Mouse (Mus musculus): ENCODE data around the gene Esam. TPM values are rescaled to one million over a fixed set of nuclear protein-coding genes. Genes with fewer than 3 reads are reported as not detected.

Gene Esam
- polyA plus RNA-seq, 1 experiment from 2014 or later: 45.4 TPM

DNA sequence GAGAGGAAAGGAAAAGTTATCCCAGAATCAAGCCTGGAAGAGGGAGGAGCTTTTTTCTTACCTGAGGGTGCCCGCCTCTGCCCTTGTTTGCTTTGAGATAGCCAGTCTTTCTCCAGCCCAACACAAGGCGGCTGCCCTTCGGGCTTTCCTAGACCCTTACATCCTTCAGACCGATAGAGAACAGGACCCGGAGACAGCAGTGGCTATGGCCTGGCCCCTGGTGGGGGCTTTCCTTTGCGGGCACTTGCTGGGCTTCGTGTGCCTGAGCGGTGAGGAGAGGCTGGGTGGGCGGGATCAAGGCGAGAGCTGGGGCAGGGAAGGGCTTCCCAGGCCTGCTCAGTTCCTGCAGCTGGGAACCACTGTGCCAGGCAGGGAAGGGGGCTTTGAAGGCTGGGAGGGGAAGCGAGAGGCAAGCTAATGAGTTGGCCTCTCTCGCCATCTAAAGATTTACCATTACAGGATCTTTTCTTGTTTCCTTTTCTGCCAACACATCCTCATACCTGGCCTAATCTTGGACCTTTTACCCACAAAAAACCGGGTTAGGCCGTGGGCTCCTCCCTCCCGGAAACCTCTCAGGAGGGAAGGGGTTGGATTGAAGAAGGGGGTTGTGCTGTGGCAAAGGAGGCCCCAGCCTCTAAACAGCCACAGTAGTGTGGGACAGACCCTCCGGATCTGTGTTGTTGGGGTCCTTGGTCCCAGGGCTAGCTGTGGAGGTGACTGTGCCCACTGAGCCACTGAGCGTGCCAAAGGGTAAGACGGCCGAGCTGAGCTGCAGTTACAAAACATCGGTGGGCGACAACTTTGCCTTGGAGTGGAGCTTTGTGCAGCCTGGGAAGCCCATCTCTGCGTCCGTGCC is 11.5 kb downstream of the Esam start, which contains the start of gene Vsig2:
Gene Vsig2 (plus strand): TSS at position 86 of the 856 bp plus-strand sequence.
- 48% methylated on average over 23 of the region's 23 CpGs for WGBS (ENCODE audit: insufficient replicate concordance)
- H3K4me2 ChIP-seq: peak within 1 kb of the TSS; percentile 24; the same call in 1 of the 2 replicates
- H3K4me1 ChIP-seq (ENCODE audit: control insufficient read depth, insufficient read depth, low read length): peaks cover 9% of the 10 kb centered on the region
- ATAC-seq (replicated peaks; ENCODE audit: insufficient number of reproducible peaks, low FRiP score, low TSS enrichment): 0 out of 2 replicates have a peak, but pooled peaks have one; percentile 33
- H3K9me3 ChIP-seq (replicated peaks; ENCODE audit: control insufficient read depth, low read length): no peaks in the 10 kb centered on the region
- no peaks in the 10 kb centered on the region for H3K36me3 ChIP-seq (ENCODE audit: control insufficient read depth, insufficient read depth, low read length)
- no peak within 1 kb of the TSS for H3K27ac ChIP-seq (ENCODE audit: low read depth, low read length)
- H3K9ac ChIP-seq (ENCODE audit: low read depth, low read length): no peak within 1 kb of the TSS
- H3K27me3 ChIP-seq (ENCODE audit: control insufficient read depth, insufficient read depth, low read length): peaks cover 3% of the 10 kb centered on the region; the same call in 1 of the 2 replicates
- H3K4me3 ChIP-seq (ENCODE audit: low read depth, low read length): no peak within 1 kb of the TSS

DNA sequence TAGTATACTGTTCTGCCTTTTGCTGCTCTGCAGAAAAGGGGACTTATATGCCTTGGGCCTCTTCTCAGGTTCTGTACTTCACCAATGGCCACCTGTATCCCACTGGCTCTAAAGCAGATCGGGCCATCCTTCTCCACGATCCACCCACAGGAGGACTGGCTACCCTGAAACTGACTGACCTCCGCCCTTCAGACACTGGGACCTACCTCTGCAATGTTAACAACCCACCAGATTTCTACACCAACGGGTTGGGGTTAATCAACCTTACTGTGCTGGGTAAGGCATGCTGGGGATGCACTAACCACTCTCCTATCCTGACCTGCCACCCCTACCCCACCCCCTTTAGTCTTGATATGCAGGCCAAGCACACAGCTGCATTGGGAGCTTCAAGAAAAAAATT is 12.3 kb downstream of the Esam start:
- Histone ChIP-seq H3K36me3 (ENCODE audit: control insufficient read depth, insufficient read depth, low read length) (no peaks in the 10 kb centered on the region), H3K27me3 (ENCODE audit: control insufficient read depth, insufficient read depth, low read length) (peaks cover 5% of the 10 kb centered on the region), H3K27ac (ENCODE audit: low read depth, low read length) (no peak overlapping the region), H3K9ac (ENCODE audit: low read depth, low read length) (no peak overlapping the region), H3K4me3 (ENCODE audit: low read depth, low read length) (no peak overlapping the region), H3K4me2 (no peak overlapping the region), H3K4me1 (ENCODE audit: control insufficient read depth, insufficient read depth, low read length) (peaks cover 13% of the 10 kb centered on the region), H3K9me3 (replicated peaks; ENCODE audit: control insufficient read depth, low read length) (no peaks in the 10 kb centered on the region)
- WGBS (ENCODE audit: insufficient replicate concordance): 81% methylated on average over 4 of the region's 4 CpGs
- no peak for ATAC-seq (replicated peaks; ENCODE audit: insufficient number of reproducible peaks, low FRiP score, low TSS enrichment)

DNA sequence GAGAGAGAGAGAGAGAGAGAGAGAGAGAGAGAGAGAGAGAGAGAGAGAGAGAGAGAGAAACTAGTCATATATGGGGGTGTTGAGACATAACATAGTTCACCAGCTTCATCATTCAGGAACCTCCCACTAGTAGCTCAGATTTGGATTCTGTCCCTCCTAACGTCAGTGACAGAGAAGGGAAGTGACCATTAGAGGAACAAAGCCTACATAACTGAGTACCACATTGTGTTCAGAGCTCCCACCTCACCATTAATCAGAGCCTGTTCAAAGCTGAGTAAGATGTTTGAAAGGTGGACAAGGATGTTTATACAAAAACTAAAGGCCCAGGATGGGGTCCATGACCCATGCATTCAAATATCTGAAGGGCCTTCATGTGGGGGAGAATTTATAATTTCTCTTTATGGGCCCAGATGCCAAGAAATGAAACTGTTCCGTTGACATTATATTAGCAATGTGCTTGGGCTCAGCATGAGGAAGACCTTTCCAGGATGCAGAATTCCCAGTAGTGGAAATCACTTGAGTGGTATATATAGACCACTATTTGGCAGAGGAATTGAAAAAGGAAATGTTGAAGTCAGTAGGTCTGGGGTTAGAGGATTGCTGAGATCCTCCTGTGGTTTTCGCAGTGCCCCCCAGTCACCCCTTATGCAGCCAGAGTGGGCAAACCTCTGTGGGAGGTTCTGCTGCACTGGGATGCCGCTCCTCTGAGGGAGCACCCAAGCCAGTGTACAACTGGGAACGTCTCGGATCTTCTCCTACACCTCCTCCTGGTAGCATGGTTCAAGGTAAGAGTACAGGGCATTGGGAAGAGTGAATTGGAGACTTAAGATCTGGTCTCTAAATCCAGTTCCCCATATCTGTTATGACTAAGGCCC is 13.1 kb downstream of the Esam start:
- Histone ChIP-seq H3K36me3 (ENCODE audit: control insufficient read depth, insufficient read depth, low read length) (no peaks in the 10 kb centered on the region), H3K27ac (ENCODE audit: low read depth, low read length) (no peak overlapping the region), H3K9me3 (replicated peaks; ENCODE audit: control insufficient read depth, low read length) (no peaks in the 10 kb centered on the region), H3K4me3 (ENCODE audit: low read depth, low read length) (no peak overlapping the region), H3K4me1 (ENCODE audit: control insufficient read depth, insufficient read depth, low read length) (peaks cover 14% of the 10 kb centered on the region), H3K9ac (ENCODE audit: low read depth, low read length) (no peak overlapping the region), H3K27me3 (ENCODE audit: control insufficient read depth, insufficient read depth, low read length) (peaks cover 12% of the 10 kb centered on the region), H3K4me2 (no peak overlapping the region)
- WGBS (ENCODE audit: insufficient replicate concordance): 78% methylated on average over 6 of the region's 6 CpGs
- no peak for ATAC-seq (replicated peaks; ENCODE audit: insufficient number of reproducible peaks, low FRiP score, low TSS enrichment)

DNA sequence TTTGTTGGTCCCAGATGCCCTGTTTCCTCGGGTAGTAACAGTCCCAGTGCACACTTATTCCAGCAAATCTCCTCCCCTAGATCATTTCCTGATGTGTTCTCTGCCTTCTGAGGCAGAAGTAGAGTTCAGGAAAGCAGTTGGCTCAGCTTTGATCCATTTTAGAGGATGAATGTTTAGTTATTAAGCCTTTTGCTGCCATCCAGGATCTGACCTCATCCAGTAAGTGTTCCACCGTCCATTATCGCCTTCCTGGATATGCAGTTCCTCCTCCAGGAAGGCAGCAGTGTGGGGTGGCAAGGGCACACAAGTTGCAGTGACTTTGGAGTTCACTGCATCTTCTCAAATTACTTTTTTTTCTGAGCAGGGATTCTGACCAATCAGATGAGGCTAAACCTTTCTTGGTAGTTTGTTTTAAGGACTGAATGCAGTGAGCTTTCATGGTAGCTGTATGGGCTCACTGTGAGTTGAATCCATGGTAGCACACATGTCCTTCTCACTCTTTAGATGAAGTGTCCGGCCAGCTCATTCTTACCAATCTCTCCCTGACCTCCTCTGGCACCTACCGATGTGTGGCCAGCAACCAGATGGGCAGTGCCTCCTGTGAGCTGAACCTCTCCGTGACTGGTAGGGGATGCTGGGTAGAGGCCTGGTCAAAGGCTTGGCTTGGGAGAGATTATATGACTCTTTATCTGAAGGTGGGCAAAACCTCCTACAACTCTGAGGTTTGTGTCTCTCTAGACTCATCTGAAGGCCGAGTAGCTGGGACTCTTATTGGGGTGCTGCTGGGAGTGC is 14.2 kb downstream of the Esam start:
- no peak overlapping the region for H3K27ac ChIP-seq (ENCODE audit: low read depth, low read length)
- 57% methylated on average over 7 of the region's 7 CpGs for WGBS (ENCODE audit: insufficient replicate concordance)

DNA sequence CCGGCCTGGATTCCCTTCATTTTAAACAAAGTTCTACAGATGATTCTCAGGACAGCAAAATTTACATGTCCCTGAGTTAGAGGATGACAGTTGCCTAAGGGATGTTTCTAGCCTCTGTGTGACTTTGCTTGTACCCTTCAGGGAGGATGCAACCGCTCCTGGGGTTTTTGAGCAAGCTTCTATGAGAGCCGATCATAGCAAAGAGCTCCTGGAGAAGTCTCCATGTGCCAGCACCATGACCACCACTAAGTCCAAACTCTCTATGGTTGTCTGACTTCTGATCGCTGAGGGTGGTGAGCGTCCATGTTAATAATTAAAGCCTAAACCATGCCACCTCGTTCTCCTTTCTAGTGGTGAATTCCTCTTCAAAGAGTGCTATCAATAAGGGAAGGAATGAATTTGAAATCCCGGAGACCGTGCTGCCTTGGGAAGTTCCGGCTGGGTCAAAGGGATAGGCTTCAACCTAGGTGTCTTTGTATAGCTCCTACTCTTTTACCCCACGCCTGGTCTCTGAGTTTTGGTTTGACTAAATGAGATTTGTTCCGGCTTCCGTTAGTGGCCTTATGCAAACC is 16.1 kb downstream of the Esam start:
- WGBS (ENCODE audit: insufficient replicate concordance): 26% methylated on average over 12 of the region's 12 CpGs
- Histone ChIP-seq H3K4me3 (ENCODE audit: low read depth, low read length) (peak overlapping the region; percentile 45), H3K9ac (ENCODE audit: low read depth, low read length) (no peak overlapping the region), H3K27ac (ENCODE audit: low read depth, low read length) (no peak overlapping the region), H3K9me3 (replicated peaks; ENCODE audit: control insufficient read depth, low read length) (no peaks in the 10 kb centered on the region), H3K36me3 (ENCODE audit: control insufficient read depth, insufficient read depth, low read length) (no peaks in the 10 kb centered on the region), H3K4me1 (ENCODE audit: control insufficient read depth, insufficient read depth, low read length) (peaks cover 9% of the 10 kb centered on the region; the same call in 1 of the 2 replicates), H3K4me2 (peak overlapping the region; percentile 77), H3K27me3 (ENCODE audit: control insufficient read depth, insufficient read depth, low read length) (peaks cover 18% of the 10 kb centered on the region)
- ATAC-seq (replicated peaks; ENCODE audit: insufficient number of reproducible peaks, low FRiP score, low TSS enrichment): no peak

More for the DNA sequence above, 14.2 kb downstream of the Esam start:
- peaks cover 16% of the 10 kb centered on the region for H3K27me3 ChIP-seq (ENCODE audit: control insufficient read depth, insufficient read depth, low read length)
- H3K9ac ChIP-seq (ENCODE audit: low read depth, low read length): no peak overlapping the region
- no peak overlapping the region for H3K4me3 ChIP-seq (ENCODE audit: low read depth, low read length)
- no peaks in the 10 kb centered on the region for H3K36me3 ChIP-seq (ENCODE audit: control insufficient read depth, insufficient read depth, low read length)
- peaks cover 9% of the 10 kb centered on the region; the same call in 1 of the 2 replicates for H3K4me1 ChIP-seq (ENCODE audit: control insufficient read depth, insufficient read depth, low read length)
- no peaks in the 10 kb centered on the region for H3K9me3 ChIP-seq (replicated peaks; ENCODE audit: control insufficient read depth, low read length)
- no peak for ATAC-seq (replicated peaks; ENCODE audit: insufficient number of reproducible peaks, low FRiP score, low TSS enrichment)
- H3K4me2 ChIP-seq: no peak overlapping the region

DNA sequence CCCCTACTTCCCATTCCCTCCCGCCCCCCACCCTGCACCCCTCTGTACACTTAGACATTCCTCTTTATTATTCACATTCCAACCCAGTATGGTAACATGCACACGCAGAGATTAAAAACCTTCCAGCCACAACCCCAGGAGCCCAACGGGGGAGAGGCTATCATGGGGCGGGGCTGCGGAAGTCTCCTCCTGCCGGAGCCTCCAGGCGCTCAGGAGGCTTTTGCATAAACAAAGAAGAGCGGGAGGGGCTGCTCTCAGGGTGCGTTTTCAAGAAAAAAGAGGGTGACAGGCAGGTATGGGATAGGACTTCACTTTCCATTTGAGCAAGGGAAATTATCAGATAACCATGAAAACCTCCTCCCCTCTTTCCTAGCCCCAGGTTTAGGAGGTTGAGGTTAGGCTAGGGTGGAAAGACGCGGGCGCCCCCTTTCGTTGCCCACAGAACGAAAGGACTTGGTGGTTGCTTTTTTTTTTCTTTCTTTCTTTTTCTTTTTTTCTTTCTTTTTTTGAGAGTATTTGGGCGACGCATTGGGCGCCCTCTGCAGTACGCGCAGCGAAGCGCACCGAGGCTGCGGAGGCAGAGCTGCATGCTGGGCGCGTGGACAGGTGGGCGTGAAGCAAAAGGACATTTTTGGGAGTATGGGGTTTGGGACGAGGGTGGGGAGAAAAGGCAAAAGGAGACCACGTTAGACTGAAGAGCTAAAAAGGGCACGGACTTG is 16.7 kb downstream of the Esam start:
- H3K36me3 ChIP-seq (ENCODE audit: control insufficient read depth, insufficient read depth, low read length): no peaks in the 10 kb centered on the region
- no peak overlapping the region for H3K27ac ChIP-seq (ENCODE audit: low read depth, low read length)
- H3K9ac ChIP-seq (ENCODE audit: low read depth, low read length): no peak overlapping the region
- peaks cover 5% of the 10 kb centered on the region; the same call in 1 of the 2 replicates for H3K4me1 ChIP-seq (ENCODE audit: control insufficient read depth, insufficient read depth, low read length)
- H3K4me3 ChIP-seq (ENCODE audit: low read depth, low read length): peak overlapping the region; percentile 45
- H3K27me3 ChIP-seq (ENCODE audit: control insufficient read depth, insufficient read depth, low read length): peaks cover 22% of the 10 kb centered on the region
- ATAC-seq (replicated peaks; ENCODE audit: insufficient number of reproducible peaks, low FRiP score, low TSS enrichment): peak; percentile 58; the same call in 1 of the 2 replicates
- peak overlapping the region; percentile 77 for H3K4me2 ChIP-seq
- H3K9me3 ChIP-seq (replicated peaks; ENCODE audit: control insufficient read depth, low read length): no peaks in the 10 kb centered on the region
- 2% methylated on average over 29 of the region's 29 CpGs for WGBS (ENCODE audit: insufficient replicate concordance)

DNA sequence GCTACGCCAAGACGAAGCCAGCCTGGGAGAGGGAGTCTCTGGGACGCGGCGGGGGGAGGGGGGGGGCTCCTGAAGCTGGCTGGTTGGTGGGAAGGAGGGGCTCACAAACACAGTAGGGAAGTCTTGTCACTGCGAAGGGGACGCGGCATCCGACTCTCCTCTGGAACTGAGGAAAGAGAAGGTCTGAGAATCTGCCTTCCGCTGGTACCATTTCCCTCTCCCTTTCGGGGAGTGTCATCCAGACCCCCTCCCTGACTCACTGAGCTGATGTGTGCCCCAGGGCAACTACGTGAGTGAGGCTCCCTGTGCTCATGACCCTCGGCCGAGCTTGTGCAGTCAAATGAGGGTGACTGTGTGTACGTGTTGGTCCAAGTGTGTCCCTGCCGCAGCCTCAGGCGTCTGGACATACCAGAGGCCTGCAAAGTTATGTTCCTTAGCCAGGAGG is 17.3 kb downstream of the Esam start:
- WGBS (ENCODE audit: insufficient replicate concordance): 12% methylated on average over 16 of the region's 17 CpGs
- Histone ChIP-seq H3K27ac (ENCODE audit: low read depth, low read length) (no peak overlapping the region), H3K4me1 (ENCODE audit: control insufficient read depth, insufficient read depth, low read length) (peaks cover 5% of the 10 kb centered on the region; the same call in 1 of the 2 replicates), H3K4me2 (peak overlapping the region; percentile 77), H3K9ac (ENCODE audit: low read depth, low read length) (no peak overlapping the region), H3K4me3 (ENCODE audit: low read depth, low read length) (peak overlapping the region; percentile 45), H3K27me3 (ENCODE audit: control insufficient read depth, insufficient read depth, low read length) (peaks cover 24% of the 10 kb centered on the region), H3K36me3 (ENCODE audit: control insufficient read depth, insufficient read depth, low read length) (no peaks in the 10 kb centered on the region), H3K9me3 (replicated peaks; ENCODE audit: control insufficient read depth, low read length) (no peaks in the 10 kb centered on the region)
- peak; percentile 37; the same call in 1 of the 2 replicates for ATAC-seq (replicated peaks; ENCODE audit: insufficient number of reproducible peaks, low FRiP score, low TSS enrichment)

Measured in heart, embryonic 11.5 days (tissue).